Mouse (Mus musculus): ENCODE measurements at regions not wholly inside any gene's neighbourhood (a gene's known extent, or its start where the extent isn't known, plus 50 kb on each side); places are given as distances from the start of the nearest gene placed in this dataset.

- peak; percentile 47 for DNase-seq
These were observed 188.8 kb upstream of the Gm49339 start for GRCm38 (mm10) chr10:51291412-51292207.

- no peak for DNase-seq
These were observed 167.6 kb upstream of the Gm49339 start for GRCm38 (mm10) chr10:51312814-51313213.

- DNase-seq = no peak
These were observed 160.2 kb upstream of the Gm49339 start for GRCm38 (mm10) chr10:51320207-51320606.

GRCm38 (mm10) chr10:51328772-51329171 lies 151.6 kb upstream of the Gm49339 start:
- DNase-seq = no peak

DNA sequence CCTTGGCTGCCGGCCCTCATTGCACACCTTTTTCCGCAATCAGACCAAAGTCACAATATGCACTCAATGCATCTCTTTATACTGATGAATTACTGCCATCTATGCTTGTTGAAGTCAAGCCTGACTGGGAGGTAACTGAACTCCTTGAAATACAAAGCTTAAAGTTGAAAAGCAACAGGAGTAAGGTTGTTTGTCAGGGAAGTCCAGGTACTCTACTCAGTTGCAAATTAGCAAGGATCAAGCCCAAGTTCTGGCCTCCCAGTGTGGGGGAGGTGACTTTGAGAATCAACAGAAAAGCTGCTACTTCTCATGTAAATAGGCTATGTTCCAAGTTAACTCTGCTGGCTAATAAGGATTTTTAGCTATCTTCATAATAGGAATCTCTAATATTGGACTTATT lies 151.0 kb upstream of the Gm49339 start:
- DNase-seq = no peak
